ENCODE assay signal across 17 mouse cellular contexts in the genomic region with DNA sequence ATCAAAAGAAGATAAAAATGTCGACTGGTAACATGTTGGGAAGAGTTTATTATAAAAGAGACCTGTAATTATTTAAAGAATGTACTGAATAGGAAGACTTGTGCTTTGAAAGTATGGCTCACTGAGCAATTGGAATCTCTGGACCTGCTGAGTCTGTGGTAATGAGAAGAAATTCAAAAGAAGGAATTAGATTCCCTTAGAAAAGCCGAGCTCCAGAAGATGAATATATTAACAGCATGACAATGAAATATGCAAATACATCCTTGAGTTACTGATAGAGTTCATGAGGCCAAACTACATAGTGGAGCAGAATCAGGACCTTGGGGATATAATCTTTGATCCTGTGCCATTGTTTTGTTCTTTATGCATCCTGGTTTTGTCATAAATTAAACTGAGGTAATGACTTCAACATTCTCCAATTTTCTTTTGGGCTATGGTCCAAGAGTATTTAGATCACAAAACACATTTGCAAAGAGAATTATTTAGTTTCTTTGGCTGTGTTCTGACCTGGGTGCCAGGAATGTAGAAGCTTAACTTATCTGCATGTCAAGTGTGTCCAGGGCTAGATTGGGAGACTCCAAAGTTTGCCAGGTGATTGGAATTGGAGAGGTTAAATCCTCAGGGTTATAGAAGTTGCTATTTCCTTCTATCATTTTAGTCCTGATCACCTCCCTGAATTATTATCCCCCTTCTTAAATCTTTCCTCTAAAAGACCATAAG.
DNase-seq lines count a peak whose midpoint lies in the region; ATAC-seq and TF ChIP-seq lines count a peak whose summit lies in the region.
"Had no signal": no experiment of that assay in that cellular context is flagged by ENCODE, and none has a peak within 500 bp of the region (broad histone marks: within the 10 kb centered on the region; RNA-seq: fewer than 3 reads in every experiment).

No protein-coding gene starts in this region.

- no peak overlapping the region for H3K9ac ChIP-seq in limb, embryonic 14.5 days (ENCODE audit: low read depth, low read length, severe bottlenecking)
- H3K9ac ChIP-seq in forebrain, embryonic 11.5 days (ENCODE audit: low read length): no peak overlapping the region
- H3K9ac ChIP-seq: liver, postnatal 0 days; neural tube, embryonic 12.5 days had no signal

- no peak for TF ChIP-seq POLR2A in limb, embryonic 14.5 days (IDR thresholded peaks at IDR 0.05; ENCODE audit: borderline replicate concordance, extremely low read depth, insufficient read depth, insufficient read length)

- no peaks in the 10 kb centered on the region for H3K27me3 ChIP-seq in limb, embryonic 14.5 days (ENCODE audit: control insufficient read depth, insufficient read depth, low read length)
- no peaks in the 10 kb centered on the region for H3K27me3 ChIP-seq in limb, embryonic 10.5 days (ENCODE audit: low read depth, poor library complexity, severe bottlenecking)
- no peaks in the 10 kb centered on the region for H3K27me3 ChIP-seq in forebrain, embryonic 11.5 days (ENCODE audit: control insufficient read depth, insufficient read depth, low read length)
- H3K27me3 ChIP-seq: neural tube, embryonic 12.5 days had no signal

- no peak for ATAC-seq in limb, embryonic 14.5 days (ENCODE audit: low FRiP score, low read depth)
- peak; percentile 88 for ATAC-seq in forebrain, embryonic 11.5 days (replicated peaks; ENCODE audit: low FRiP score)
- ATAC-seq: liver, postnatal 0 days had no signal

- H3K4me3 ChIP-seq in limb, embryonic 14.5 days (replicated peaks; ENCODE audit: low read length): no peak overlapping the region
- H3K4me3 ChIP-seq in limb, embryonic 10.5 days: no peak overlapping the region
- no peak overlapping the region for H3K4me3 ChIP-seq in forebrain, embryonic 11.5 days (ENCODE audit: low read depth, low read length)
- H3K4me3 ChIP-seq: erythroblast, embryonic 14.5 days; neural tube, embryonic 12.5 days had no signal

- H3K36me3 ChIP-seq in limb, embryonic 14.5 days (ENCODE audit: control insufficient read depth, insufficient read depth, low read length): no peaks in the 10 kb centered on the region
- no peaks in the 10 kb centered on the region for H3K36me3 ChIP-seq in limb, embryonic 10.5 days
- H3K36me3 ChIP-seq in forebrain, embryonic 11.5 days (ENCODE audit: control insufficient read depth, insufficient read depth, low read length): no peaks in the 10 kb centered on the region
- H3K36me3 ChIP-seq: neural tube, embryonic 12.5 days had no signal

- H3K4me1 ChIP-seq in limb, embryonic 14.5 days (ENCODE audit: control insufficient read depth, insufficient read depth, low read length): no peaks in the 10 kb centered on the region
- no peaks in the 10 kb centered on the region for H3K4me1 ChIP-seq in limb, embryonic 10.5 days
- no peaks in the 10 kb centered on the region for H3K4me1 ChIP-seq in forebrain, embryonic 11.5 days (replicated peaks; ENCODE audit: control insufficient read depth, insufficient read depth, low read length)
- H3K4me1 ChIP-seq: neural tube, embryonic 12.5 days had no signal

- H3K9me3 ChIP-seq in limb, embryonic 14.5 days (ENCODE audit: control insufficient read depth, low read length): no peaks in the 10 kb centered on the region
- no peaks in the 10 kb centered on the region for H3K9me3 ChIP-seq in limb, embryonic 10.5 days (replicated peaks)
- H3K9me3 ChIP-seq in forebrain, embryonic 11.5 days (ENCODE audit: control insufficient read depth, low read length): no peaks in the 10 kb centered on the region
- H3K9me3 ChIP-seq: neural tube, embryonic 12.5 days had no signal

- DNase-seq in limb, embryonic 14.5 days (ENCODE audit: low spot score): peak; percentile 26
- DNase-seq in limb, embryonic 10.5 days (ENCODE audit: low spot score): no peak
- DNase-seq in forebrain, embryonic 11.5 days (ENCODE audit: low spot score): no peak
- peak; percentile 13 for DNase-seq in mesoderm, embryonic 11.5 days (ENCODE audit: low read depth, low spot score)
- DNase-seq in spleen, postnatal 36 days (ENCODE audit: low spot score in 2 of 2): no peak
- DNase-seq in right cerebral cortex, postnatal 36 days (ENCODE audit: low spot score in 2 of 2): no peak
- DNase-seq in thymus, adult 18-20 months: no peak
- DNase-seq: cerebellum, adult 9-11 months; heart, postnatal 14 days; kidney, adult 2 months; kidney, postnatal 36 days; liver; liver, postnatal 0 days; right cerebral cortex, postnatal 4 days had no signal

- no peak overlapping the region for H3K27ac ChIP-seq in limb, embryonic 14.5 days (replicated peaks; ENCODE audit: low read depth, low read length)
- H3K27ac ChIP-seq in limb, embryonic 10.5 days: no peak overlapping the region
- 0 out of 2 replicates have a peak overlapping the region, but pooled peaks have one; percentile 18 for H3K27ac ChIP-seq in forebrain, embryonic 11.5 days (ENCODE audit: low read depth, low read length)
- H3K27ac ChIP-seq: neural tube, embryonic 12.5 days had no signal

- H3K4me2 ChIP-seq in limb, embryonic 14.5 days (replicated peaks; ENCODE audit: low read depth, low read length, severe bottlenecking): no peak overlapping the region
- H3K4me2 ChIP-seq in forebrain, embryonic 11.5 days (ENCODE audit: low read depth, low read length, severe bottlenecking): no peak overlapping the region
- H3K4me2 ChIP-seq: heart, embryonic 11.5 days; neural tube, embryonic 12.5 days had no signal

- WGBS in limb, embryonic 14.5 days: 61% methylated on average over 2 of the region's 2 CpGs
- WGBS in limb, embryonic 10.5 days: 75% methylated on average over 2 of the region's 2 CpGs
- 13% methylated on average over 2 of the region's 2 CpGs for WGBS in forebrain, embryonic 11.5 days

Comparison
In these comparisons a context has a peak if more than half of its experiments do, and no peak if none do; other contexts are left out.
1. DNase-seq: peak in limb, embryonic 14.5 days (single experiment) and mesoderm, embryonic 11.5 days (single experiment); none in limb, embryonic 10.5 days (single experiment), forebrain, embryonic 11.5 days (single experiment), spleen, postnatal 36 days (0 of 2), right cerebral cortex, postnatal 36 days (0 of 2) and thymus, adult 18-20 months (0 of 2).